Mouse (Mus musculus): ENCODE data around the gene Olfr430. TPM values are rescaled to one million over a fixed set of nuclear protein-coding genes. Genes with fewer than 3 reads are reported as not detected.
"Not testable (repeated sequence)": the region's sequence is repeated elsewhere in the genome, so short reads cannot be mapped to it uniquely, and the experiment has no call there.

Gene Olfr430
- not detected in 2 replicates for polyA plus RNA-seq (2015; fragmentation: Nextera tagmentation; extraction: Ambion mirVana)

DNA sequence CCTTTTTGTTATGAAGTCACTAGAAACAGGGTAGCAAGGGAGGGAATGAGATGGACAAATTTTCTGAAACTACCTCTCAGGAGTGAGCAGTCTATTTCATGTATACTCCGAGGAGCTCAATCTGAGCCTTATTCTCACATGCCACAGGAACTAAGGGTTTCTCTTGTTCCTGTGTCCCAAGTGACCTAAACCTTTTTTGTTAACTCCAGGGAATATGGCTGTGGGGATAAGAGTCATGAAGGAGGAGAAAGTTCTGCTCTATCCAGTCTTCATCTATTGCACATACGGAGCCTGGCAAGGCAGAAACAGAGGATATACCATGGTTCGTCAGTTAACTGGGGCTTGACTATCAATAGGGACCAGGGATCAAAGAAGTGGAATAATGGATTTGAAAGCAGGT, at the start of gene Olfr430:
Olfr430 (plus strand) TSS at position 301 of the 400 bp plus-strand sequence.
- H3K27ac ChIP-seq = no peak within 1 kb of the TSS
- H3K9me3 ChIP-seq (replicated peaks) = no peaks in the 10 kb centered on the region
- no peak within 1 kb of the TSS for H3K9ac ChIP-seq
- no peaks in the 10 kb centered on the region for H3K36me3 ChIP-seq (ENCODE audit: poor library complexity, severe bottlenecking)
- H3K4me1 ChIP-seq = no peaks in the 10 kb centered on the region
- H3K4me2 ChIP-seq = no peak within 1 kb of the TSS
- no peak within 1 kb of the TSS for H3K4me3 ChIP-seq
- ATAC-seq = no peak
- no peaks in the 10 kb centered on the region for H3K27me3 ChIP-seq
- 92% methylated on average over 3 of the region's 3 CpGs for WGBS

DNA sequence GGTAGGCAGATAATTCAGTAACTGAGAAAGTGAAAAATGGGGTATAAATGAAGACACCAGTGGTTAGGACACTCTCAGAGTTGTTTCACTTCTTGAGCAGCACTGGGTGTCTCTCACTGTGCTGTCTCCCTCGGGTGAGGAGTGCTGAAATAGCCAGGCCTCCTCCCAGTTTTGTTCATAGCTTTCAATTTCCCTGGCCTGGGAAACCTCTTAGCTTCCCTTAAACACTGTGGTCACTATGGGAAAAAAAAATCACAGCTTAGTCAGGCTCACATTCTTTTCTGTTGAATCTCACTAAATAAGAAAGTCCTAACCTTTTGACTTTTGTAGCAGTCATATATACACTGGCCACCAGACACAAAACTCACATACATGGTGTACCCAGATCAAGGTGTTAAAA, 34.7 kb upstream of the Olfr430 start, which contains the start of gene Ifi205:
Ifi205 (minus strand) TSS at position 113 of the 400 bp plus-strand sequence.
- no peaks in the 10 kb centered on the region for H3K9me3 ChIP-seq (replicated peaks)
- H3K27ac ChIP-seq = no peak within 1 kb of the TSS
- no peak within 1 kb of the TSS for H3K4me3 ChIP-seq
- H3K9ac ChIP-seq = no peak within 1 kb of the TSS
- no peak for ATAC-seq
- WGBS = 52% methylated on average over 1 of the region's 1 CpGs
- no peaks in the 10 kb centered on the region for H3K4me1 ChIP-seq
- H3K4me2 ChIP-seq = no peak within 1 kb of the TSS
- H3K36me3 ChIP-seq (ENCODE audit: poor library complexity, severe bottlenecking) = no peaks in the 10 kb centered on the region
- no peaks in the 10 kb centered on the region for H3K27me3 ChIP-seq

DNA sequence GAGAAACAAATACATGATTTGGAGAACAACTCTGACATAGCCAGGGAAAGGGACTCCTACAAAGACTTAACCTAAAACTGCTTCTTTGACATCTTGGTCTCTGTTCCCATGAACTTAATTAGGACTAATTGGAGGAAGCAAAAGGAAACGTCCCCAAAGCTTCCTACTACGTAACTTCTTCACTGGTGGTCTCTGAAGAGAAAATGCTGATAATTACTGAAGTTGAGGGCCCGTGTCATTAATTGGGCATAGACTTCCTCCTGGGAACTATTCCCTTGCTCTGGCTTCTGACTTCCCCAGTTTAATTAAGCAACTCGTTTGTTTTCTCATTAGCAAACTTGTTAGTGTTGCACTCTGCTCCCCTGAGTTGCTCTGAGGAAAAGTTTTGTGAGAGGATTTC, 30.6 kb upstream of the Olfr430 start:
- no peak overlapping the region for H3K4me3 ChIP-seq
- no peak for ATAC-seq
- H3K9me3 ChIP-seq (replicated peaks) = no peaks in the 10 kb centered on the region
- no peak overlapping the region for H3K4me2 ChIP-seq
- H3K27ac ChIP-seq = no peak overlapping the region
- no peak overlapping the region for H3K9ac ChIP-seq
- H3K36me3 ChIP-seq (ENCODE audit: poor library complexity, severe bottlenecking) = no peaks in the 10 kb centered on the region
- H3K27me3 ChIP-seq = no peaks in the 10 kb centered on the region
- 41% methylated on average over 4 of the region's 4 CpGs for WGBS
- H3K4me1 ChIP-seq = no peaks in the 10 kb centered on the region

DNA sequence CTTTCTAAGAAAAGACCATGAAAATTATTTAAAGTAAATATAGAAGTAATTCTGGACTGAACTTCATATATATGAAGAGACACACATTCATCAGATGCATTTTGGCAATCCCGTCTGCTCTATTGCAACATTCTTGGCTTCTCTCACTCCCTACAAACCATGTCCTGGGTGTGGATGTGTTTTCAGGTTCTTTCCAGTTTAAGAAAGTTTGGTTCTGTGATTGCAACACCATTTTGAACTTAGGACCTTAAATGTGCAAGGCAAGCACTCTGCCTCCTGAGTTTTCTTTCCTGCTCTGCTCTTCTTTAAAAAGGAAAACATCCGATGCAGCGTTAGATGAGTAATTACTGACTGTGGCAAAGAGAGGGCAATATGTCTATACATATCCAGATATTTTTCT, 27.9 kb upstream of the Olfr430 start:
- Histone ChIP-seq H3K9ac (no peak overlapping the region), H3K4me2 (no peak overlapping the region), H3K27ac (no peak overlapping the region), H3K4me1 (no peaks in the 10 kb centered on the region), H3K9me3 (replicated peaks) (no peaks in the 10 kb centered on the region), H3K4me3 (no peak overlapping the region), H3K36me3 (ENCODE audit: poor library complexity, severe bottlenecking) (no peaks in the 10 kb centered on the region), H3K27me3 (no peaks in the 10 kb centered on the region)
- no peak for ATAC-seq
- WGBS = 92% methylated on average over 3 of the region's 3 CpGs

DNA sequence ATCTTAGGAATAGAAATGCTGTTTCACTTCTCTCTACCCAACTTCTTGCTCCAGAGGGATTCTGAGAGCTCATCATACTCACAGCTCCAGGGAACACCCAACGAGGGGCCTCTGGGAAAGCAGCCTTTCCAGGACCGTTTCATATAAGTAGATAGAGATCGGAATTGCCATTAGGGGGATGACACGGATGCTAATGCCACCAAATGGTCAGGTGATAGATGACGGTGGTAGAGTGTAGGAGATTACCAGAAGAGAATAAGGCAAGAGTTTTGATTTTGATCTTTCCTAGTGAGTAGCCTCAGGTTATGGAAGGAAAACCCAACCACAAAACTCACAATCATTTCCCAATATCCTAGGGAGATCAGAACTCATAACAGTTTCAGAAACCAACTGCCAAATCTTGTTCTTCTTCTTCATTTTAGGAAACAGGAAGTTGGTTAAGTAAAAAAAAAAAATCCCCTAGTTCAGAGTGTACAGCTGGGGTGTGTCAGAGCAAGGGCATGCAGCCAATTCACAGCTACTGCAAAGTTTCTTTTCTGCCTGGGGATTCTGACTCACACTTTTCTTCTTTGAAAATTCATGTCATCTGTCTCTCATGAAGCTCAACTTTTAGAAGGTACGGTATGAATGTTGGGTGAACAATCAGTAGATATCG, 25.8 kb upstream of the Olfr430 start, which contains the start of gene Olfr433:
Olfr433 (plus strand) TSS at position 183 of the 655 bp plus-strand sequence.
- Histone ChIP-seq H3K27ac (no peak within 1 kb of the TSS), H3K4me1 (no peaks in the 10 kb centered on the region), H3K9me3 (replicated peaks) (no peaks in the 10 kb centered on the region), H3K4me2 (no peak within 1 kb of the TSS), H3K36me3 (ENCODE audit: poor library complexity, severe bottlenecking) (no peaks in the 10 kb centered on the region), H3K9ac (no peak within 1 kb of the TSS), H3K27me3 (no peaks in the 10 kb centered on the region), H3K4me3 (no peak within 1 kb of the TSS)
- 92% methylated on average over 7 of the region's 7 CpGs for WGBS
- no peak for ATAC-seq

DNA sequence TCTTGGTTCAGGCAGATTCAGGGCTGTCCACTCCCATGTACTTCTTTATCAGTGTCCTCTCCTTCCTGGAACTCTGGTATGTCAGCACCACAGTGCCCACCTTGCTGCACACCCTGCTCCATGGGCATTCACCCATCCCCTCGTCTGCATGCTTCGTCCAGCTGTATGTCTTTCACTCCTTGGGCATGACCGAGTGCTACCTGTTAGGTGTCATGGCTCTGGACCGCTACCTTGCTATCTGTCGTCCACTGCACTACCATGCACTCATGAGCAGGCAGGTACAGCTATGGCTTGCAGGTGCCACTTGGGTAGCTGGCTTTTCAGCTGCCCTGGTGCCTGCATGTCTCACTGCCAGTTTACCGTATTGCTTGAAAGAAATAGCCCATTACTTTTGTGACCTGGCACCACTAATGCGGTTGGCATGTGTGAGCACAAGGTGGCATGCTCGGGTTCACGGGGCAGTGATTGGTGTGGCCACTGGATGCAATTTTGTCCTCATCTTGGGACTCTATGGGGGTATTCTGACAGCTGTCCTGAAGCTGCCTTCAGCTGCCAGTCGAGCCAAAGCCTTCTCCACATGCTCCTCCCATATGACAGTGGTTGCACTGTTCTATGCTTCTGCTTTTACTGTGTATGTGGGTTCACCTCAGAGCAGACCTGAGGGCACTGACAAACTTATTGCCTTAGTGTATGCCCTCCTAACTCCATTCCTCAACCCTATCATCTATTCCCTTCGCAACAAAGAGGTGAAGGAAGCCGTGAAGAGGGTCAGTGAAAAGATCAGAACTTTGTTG, 24.1 kb upstream of the Olfr430 start:
- H3K36me3 ChIP-seq (ENCODE audit: poor library complexity, severe bottlenecking); H3K4me2 ChIP-seq; H3K4me3 ChIP-seq; H3K9me3 ChIP-seq (replicated peaks); H3K27ac ChIP-seq; H3K4me1 ChIP-seq; H3K27me3 ChIP-seq; H3K9ac ChIP-seq: not testable (repeated sequence)
- 90% methylated on average over 12 of the region's 12 CpGs for WGBS
- ATAC-seq = peak; percentile 13; the same call in 1 of the 2 replicates

DNA sequence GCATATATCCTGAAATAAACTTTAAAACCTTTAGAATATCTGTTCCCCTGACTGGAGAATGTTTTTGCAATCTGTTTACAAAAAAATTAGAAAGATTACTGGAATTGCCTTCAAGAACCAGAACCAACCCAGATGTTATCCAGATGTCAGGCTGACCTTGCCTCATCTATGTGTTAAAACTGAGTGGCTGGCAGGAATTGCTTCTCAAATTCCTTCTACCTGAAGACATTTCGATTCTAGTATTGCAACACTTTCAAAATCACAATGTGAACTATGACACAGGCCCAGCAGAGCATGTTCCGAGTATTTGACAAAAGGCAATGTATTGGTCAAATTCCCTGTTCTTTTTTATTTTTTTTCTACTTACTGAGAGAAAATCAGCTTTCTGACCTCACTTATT, 22.0 kb upstream of the Olfr430 start:
- ATAC-seq = no peak
- no peaks in the 10 kb centered on the region for H3K36me3 ChIP-seq (ENCODE audit: poor library complexity, severe bottlenecking)
- WGBS = 82% methylated on average over 2 of the region's 2 CpGs
- H3K9ac ChIP-seq = no peak overlapping the region
- H3K27ac ChIP-seq = no peak overlapping the region
- H3K4me3 ChIP-seq = no peak overlapping the region
- no peaks in the 10 kb centered on the region for H3K4me1 ChIP-seq
- H3K27me3 ChIP-seq = no peaks in the 10 kb centered on the region
- no peaks in the 10 kb centered on the region for H3K9me3 ChIP-seq (replicated peaks)
- no peak overlapping the region for H3K4me2 ChIP-seq

DNA sequence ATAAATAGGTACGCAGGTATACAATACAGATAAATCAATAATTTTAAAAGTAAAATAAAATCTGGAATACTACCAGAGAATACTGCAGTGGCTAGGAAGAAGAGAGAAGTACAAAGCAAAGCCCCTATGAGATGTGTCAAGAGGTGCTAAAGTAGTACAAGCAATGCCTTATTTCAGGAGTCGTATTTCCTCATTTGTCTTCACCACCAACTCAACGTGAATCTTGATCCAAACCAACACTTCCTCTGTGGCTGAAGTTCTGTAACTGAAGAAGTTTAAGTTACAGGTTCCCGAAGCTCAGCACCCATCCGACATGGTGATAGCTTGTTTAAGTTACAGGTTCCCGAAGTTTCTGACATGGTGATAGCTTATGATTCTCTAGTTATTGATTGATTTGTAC, 18.2 kb upstream of the Olfr430 start:
- not testable (repeated sequence) for H3K27ac ChIP-seq; H3K27me3 ChIP-seq; H3K9me3 ChIP-seq (replicated peaks); H3K4me2 ChIP-seq; H3K36me3 ChIP-seq (ENCODE audit: poor library complexity, severe bottlenecking); H3K9ac ChIP-seq; H3K4me3 ChIP-seq; ATAC-seq; H3K4me1 ChIP-seq
- WGBS = 90% methylated on average over 6 of the region's 6 CpGs

DNA sequence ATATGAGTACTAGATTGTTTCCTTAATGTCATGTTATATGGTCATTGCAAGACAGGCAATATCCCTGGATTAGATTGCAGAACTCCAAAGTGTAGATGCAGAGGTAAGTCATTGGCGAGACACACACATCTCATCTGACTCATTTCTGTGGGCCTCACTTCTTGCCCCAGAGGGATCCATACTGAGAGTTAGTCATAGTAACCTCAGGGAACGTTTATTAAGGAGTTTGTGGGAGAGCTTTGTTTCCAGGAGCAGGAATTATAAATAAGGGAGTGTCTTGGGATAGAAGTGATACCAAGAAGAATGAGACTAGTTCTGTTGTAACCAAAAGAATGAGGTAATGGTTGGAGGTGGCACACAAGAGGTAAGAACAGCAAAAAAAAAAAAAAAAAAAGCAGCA, 17.5 kb upstream of the Olfr430 start, which contains the start of gene Olfr432:
Olfr432 (plus strand) TSS at position 313 of the 400 bp plus-strand sequence.
- H3K27me3 ChIP-seq = no peaks in the 10 kb centered on the region
- H3K4me1 ChIP-seq = no peaks in the 10 kb centered on the region
- no peaks in the 10 kb centered on the region for H3K9me3 ChIP-seq (replicated peaks)
- H3K36me3 ChIP-seq (ENCODE audit: poor library complexity, severe bottlenecking) = no peaks in the 10 kb centered on the region
- WGBS = 68% methylated on average over 2 of the region's 2 CpGs
- H3K4me3 ChIP-seq = no peak within 1 kb of the TSS
- no peak within 1 kb of the TSS for H3K27ac ChIP-seq
- ATAC-seq = no peak
- no peak within 1 kb of the TSS for H3K4me2 ChIP-seq
- H3K9ac ChIP-seq = no peak within 1 kb of the TSS

DNA sequence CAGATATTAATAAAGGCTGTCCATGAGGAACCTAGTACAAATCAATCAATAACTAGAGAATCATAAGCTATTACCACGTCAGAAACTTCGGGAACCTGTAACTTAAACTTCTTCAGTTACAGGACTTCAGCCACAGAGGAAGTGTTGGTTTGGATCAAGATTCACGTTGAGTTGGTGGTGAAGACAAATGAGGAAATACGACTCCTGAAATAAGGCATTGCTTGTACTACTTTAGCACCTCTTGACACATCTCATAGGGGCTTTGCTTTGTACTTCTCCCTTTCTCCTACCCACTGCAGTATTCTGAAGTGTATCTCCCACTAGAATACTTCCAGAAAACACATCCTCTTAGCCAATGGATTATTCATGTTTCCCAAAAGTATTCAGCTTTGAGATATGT, 17.0 kb upstream of the Olfr430 start:
- ATAC-seq; H3K27me3 ChIP-seq; H3K27ac ChIP-seq; H3K36me3 ChIP-seq (ENCODE audit: poor library complexity, severe bottlenecking); H3K4me2 ChIP-seq; H3K4me3 ChIP-seq; H3K9me3 ChIP-seq (replicated peaks); H3K4me1 ChIP-seq; H3K9ac ChIP-seq: not testable (repeated sequence)
- WGBS = 83% methylated on average over 4 of the region's 4 CpGs

DNA sequence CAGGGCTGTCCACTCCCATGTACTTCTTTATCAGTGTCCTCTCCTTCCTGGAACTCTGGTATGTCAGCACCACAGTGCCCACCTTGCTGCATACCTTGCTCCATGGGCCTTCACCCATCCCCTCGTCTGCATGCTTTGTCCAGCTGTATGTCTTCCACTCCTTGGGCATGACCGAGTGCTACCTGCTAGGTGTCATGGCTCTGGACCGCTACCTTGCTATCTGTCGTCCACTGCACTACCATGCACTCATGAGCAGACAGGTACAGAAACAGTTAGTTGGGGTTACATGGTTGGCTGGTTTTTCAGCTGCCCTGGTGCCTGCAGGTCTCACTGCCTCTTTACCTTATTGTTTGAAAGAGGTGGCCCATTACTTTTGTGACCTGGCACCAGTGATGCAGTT, 15.9 kb upstream of the Olfr430 start:
- no peaks in the 10 kb centered on the region for H3K27me3 ChIP-seq
- no peak overlapping the region for H3K4me3 ChIP-seq
- no peaks in the 10 kb centered on the region for H3K9me3 ChIP-seq (replicated peaks)
- H3K36me3 ChIP-seq (ENCODE audit: poor library complexity, severe bottlenecking) = no peaks in the 10 kb centered on the region
- no peaks in the 10 kb centered on the region for H3K4me1 ChIP-seq
- WGBS = 89% methylated on average over 4 of the region's 4 CpGs
- no peak for ATAC-seq
- no peak overlapping the region for H3K9ac ChIP-seq
- H3K27ac ChIP-seq = no peak overlapping the region
- no peak overlapping the region for H3K4me2 ChIP-seq

DNA sequence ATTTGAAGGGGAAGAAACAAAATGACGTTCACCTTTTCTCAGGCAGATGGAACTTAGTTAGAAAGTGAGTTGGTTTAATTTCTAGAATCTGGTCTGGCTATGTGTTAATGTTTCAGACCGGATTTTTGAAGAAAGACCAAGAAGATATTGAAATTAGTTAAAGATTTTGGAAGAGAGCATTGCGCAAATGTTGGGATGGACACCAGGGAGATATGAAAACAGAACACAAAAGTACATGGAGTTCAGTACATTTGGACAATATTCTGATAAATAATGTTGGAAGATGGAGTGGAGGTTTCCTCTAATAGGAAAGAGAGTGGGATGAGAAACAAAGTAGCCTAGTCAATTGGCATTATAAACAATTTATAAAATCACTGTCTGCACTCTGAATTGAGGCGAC, 14.9 kb upstream of the Olfr430 start:
- H3K4me1 ChIP-seq = no peaks in the 10 kb centered on the region
- H3K4me3 ChIP-seq = no peak overlapping the region
- H3K27ac ChIP-seq = no peak overlapping the region
- H3K9me3 ChIP-seq (replicated peaks) = no peaks in the 10 kb centered on the region
- no peak overlapping the region for H3K9ac ChIP-seq
- no peaks in the 10 kb centered on the region for H3K27me3 ChIP-seq
- no peak overlapping the region for H3K4me2 ChIP-seq
- ATAC-seq = no peak
- H3K36me3 ChIP-seq (ENCODE audit: poor library complexity, severe bottlenecking) = no peaks in the 10 kb centered on the region
- 87% methylated on average over 4 of the region's 4 CpGs for WGBS

Measured in forebrain, embryonic 13.5 days (tissue).